Mouse (Mus musculus): ENCODE data around the gene Tmem86a. TPM values are rescaled to one million over a fixed set of nuclear protein-coding genes. Genes with fewer than 3 reads are reported as not detected.

Gene Tmem86a
- polyA plus RNA-seq, 1 experiment from 2014 or later: 31.9 TPM

DNA sequence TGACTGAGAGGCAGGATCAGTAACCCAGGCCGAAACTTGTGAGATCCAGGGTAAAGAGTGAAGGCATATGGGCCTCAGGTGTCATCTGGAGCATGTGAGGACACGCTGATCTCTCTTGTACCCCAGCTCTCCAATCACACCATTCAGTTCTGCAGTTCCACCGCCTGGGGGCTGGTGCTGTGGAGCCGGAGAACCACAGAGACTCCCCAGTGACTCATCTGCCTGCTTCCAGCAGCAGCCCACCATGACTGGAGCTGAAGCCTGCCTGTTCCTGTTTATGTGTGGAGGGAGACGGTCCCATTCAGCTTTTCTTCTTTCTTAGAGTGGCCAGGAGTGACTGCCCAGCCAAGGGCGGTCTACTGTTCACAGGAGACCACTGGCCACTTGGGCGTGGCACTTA lies 47.6 kb downstream of the Tmem86a start:
- peak; percentile 13; the same call in 1 of the 2 replicates for TF ChIP-seq CTCF (IDR thresholded peaks at IDR 0.05; ENCODE audit: low read depth)
- DNase-seq (no peak), ATAC-seq (ENCODE audit: insufficient read depth) (no peak)

GRCm38 (mm10) chr7:47099306-47099705 lies 48.9 kb downstream of the Tmem86a start:
- Histone ChIP-seq H3K36me3 (ENCODE audit: insufficient read depth) (no peaks in the 10 kb centered on the region), H3K4me2 (no peak overlapping the region), H3K27me3 (ENCODE audit: insufficient read depth, low read length) (no peaks in the 10 kb centered on the region), H3K4me3 (ENCODE audit: low read depth, low read length) (no peak overlapping the region), H3K27ac (ENCODE audit: low read depth) (no peak overlapping the region), H3K9me3 (ENCODE audit: low read depth, low read length) (no peaks in the 10 kb centered on the region), H3K4me1 (ENCODE audit: insufficient read depth) (no peaks in the 10 kb centered on the region), H3K9ac (no peak overlapping the region)
- WGBS: 82% methylated on average over 7 of the region's 7 CpGs
- no peak for TF ChIP-seq CTCF (IDR thresholded peaks at IDR 0.05; ENCODE audit: low read depth)
- DNase-seq (no peak), ATAC-seq (ENCODE audit: insufficient read depth) (no peak)

More for the DNA sequence above, 47.6 kb downstream of the Tmem86a start:
- Histone ChIP-seq H3K27ac (ENCODE audit: low read depth) (no peak overlapping the region), H3K36me3 (ENCODE audit: insufficient read depth) (no peaks in the 10 kb centered on the region), H3K9me3 (ENCODE audit: low read depth, low read length) (no peaks in the 10 kb centered on the region), H3K27me3 (ENCODE audit: insufficient read depth, low read length) (no peaks in the 10 kb centered on the region), H3K4me1 (ENCODE audit: insufficient read depth) (no peaks in the 10 kb centered on the region), H3K4me3 (ENCODE audit: low read depth, low read length) (no peak overlapping the region), H3K9ac (no peak overlapping the region), H3K4me2 (no peak overlapping the region)
- 56% methylated on average over 7 of the region's 7 CpGs for WGBS

- H3K4me3 ChIP-seq (ENCODE audit: low read depth, low read length): no peak overlapping the region
- 48% methylated on average over 6 of the region's 6 CpGs for WGBS
- ATAC-seq (ENCODE audit: insufficient read depth) (peak; percentile 50), DNase-seq (peak; percentile 56)
- H3K4me2 ChIP-seq: no peak overlapping the region
- no peaks in the 10 kb centered on the region for H3K27me3 ChIP-seq (ENCODE audit: insufficient read depth, low read length)
- no peak overlapping the region for H3K9ac ChIP-seq
- H3K36me3 ChIP-seq (ENCODE audit: insufficient read depth): no peaks in the 10 kb centered on the region
- no peak for TF ChIP-seq CTCF (IDR thresholded peaks at IDR 0.05; ENCODE audit: low read depth)
- H3K4me1 ChIP-seq (ENCODE audit: insufficient read depth): no peaks in the 10 kb centered on the region
- no peaks in the 10 kb centered on the region for H3K9me3 ChIP-seq (ENCODE audit: low read depth, low read length)
- peak overlapping the region; percentile 27; the same call in 1 of the 2 replicates for H3K27ac ChIP-seq (ENCODE audit: low read depth)
Observed at GRCm38 (mm10) chr7:47100615-47101014, 50.2 kb downstream of the Tmem86a start.

DNA sequence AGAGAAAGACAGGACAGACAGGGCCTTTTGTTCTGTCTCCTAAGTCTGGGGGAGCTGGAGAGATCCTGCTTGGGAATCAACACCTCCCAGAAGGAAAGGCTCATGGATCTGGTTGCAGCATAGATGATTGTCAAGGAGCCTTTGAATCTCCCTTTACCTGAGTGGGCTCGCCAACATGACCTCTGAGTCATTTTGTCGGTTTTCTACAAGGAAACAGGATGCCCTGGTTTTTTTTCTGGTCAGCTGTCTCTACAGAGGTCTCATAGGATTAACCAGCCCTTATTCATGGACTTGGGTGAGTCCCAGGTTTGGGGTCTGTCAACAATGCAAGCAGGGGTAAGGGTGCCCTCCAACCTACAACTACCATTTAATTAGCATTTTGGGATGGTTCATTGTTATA lies 52.6 kb downstream of the Tmem86a start:
- whole genome bisulfite sequencing: 59% methylated on average over 2 of the region's 2 CpGs
- DNase-seq: no peak
- Histone ChIP-seq H3K9ac (no peak overlapping the region), H3K4me2 (no peak overlapping the region), H3K27ac (ENCODE audit: low read depth) (no peak overlapping the region), H3K27me3 (ENCODE audit: insufficient read depth, low read length) (no peaks in the 10 kb centered on the region), H3K9me3 (ENCODE audit: low read depth, low read length) (no peaks in the 10 kb centered on the region), H3K4me1 (ENCODE audit: insufficient read depth) (no peaks in the 10 kb centered on the region), H3K4me3 (ENCODE audit: low read depth, low read length) (no peak overlapping the region), H3K36me3 (ENCODE audit: insufficient read depth) (no peaks in the 10 kb centered on the region)
- ATAC-seq (ENCODE audit: insufficient read depth): no peak
- TF ChIP-seq CTCF (IDR thresholded peaks at IDR 0.05; ENCODE audit: low read depth): no peak

- no peak overlapping the region for H3K27ac ChIP-seq (ENCODE audit: low read depth)
- no peak overlapping the region for H3K4me2 ChIP-seq
- H3K4me1 ChIP-seq (ENCODE audit: insufficient read depth): no peaks in the 10 kb centered on the region
- H3K4me3 ChIP-seq (ENCODE audit: low read depth, low read length): no peak overlapping the region
- no peaks in the 10 kb centered on the region for H3K36me3 ChIP-seq (ENCODE audit: insufficient read depth)
- no peaks in the 10 kb centered on the region for H3K9me3 ChIP-seq (ENCODE audit: low read depth, low read length)
- WGBS: 60% methylated on average over 1 of the region's 1 CpGs
- no peak for TF ChIP-seq CTCF (IDR thresholded peaks at IDR 0.05; ENCODE audit: low read depth)
- no peak for ATAC-seq (ENCODE audit: insufficient read depth)
- H3K27me3 ChIP-seq (ENCODE audit: insufficient read depth, low read length): no peaks in the 10 kb centered on the region
- peak; percentile 32 for DNase-seq
- no peak overlapping the region for H3K9ac ChIP-seq
Observed at GRCm38 (mm10) chr7:47103671-47104414, 53.4 kb downstream of the Tmem86a start.

Small RNA genes within 50 kb of the gene (microRNA-seq; reads per million reads assigned to microRNA genes)
- not detected for gene Mir7056 (ENCODE audit: borderline number of aligned reads)

Other genes starting within 250 kb of the Tmem86a start
- 1,903 and 1,950 TPM in 2 replicates for gene Ldha, start 209.1 kb upstream of the Tmem86a start, polyA plus RNA-seq (2014; fragmentation: Nextera tagmentation; extraction: Ambion mirVana)
- 0.13 TPM in 1 of 2 replicates, not detected in the other for gene Ldhc, start 189.4 kb upstream of the Tmem86a start, polyA plus RNA-seq (2014; fragmentation: Nextera tagmentation; extraction: Ambion mirVana)
- 176 and 180 TPM in 2 replicates for gene Tsg101, start 130.6 kb upstream of the Tmem86a start, polyA plus RNA-seq (2014; fragmentation: Nextera tagmentation; extraction: Ambion mirVana)
- 14.9 TPM in 2 replicates for gene Uevld, start 92.1 kb upstream of the Tmem86a start, polyA plus RNA-seq (2014; fragmentation: Nextera tagmentation; extraction: Ambion mirVana)
- not detected in 2 replicates for gene Gm9999, start 67.0 kb upstream of the Tmem86a start, polyA plus RNA-seq (2014; fragmentation: Nextera tagmentation; extraction: Ambion mirVana)
- 23.6 and 23.8 TPM in 2 replicates for gene Spty2d1, start 42.2 kb upstream of the Tmem86a start, polyA plus RNA-seq (2014; fragmentation: Nextera tagmentation; extraction: Ambion mirVana)
- gene Ptpn5, start 83.1 kb downstream of the Tmem86a start, polyA plus RNA-seq (2014; fragmentation: Nextera tagmentation; extraction: Ambion mirVana): 6.9 and 7.0 TPM in 2 replicates
- gene Mrgpra6, start 154.3 kb downstream of the Tmem86a start, polyA plus RNA-seq (2014; fragmentation: Nextera tagmentation; extraction: Ambion mirVana): not detected in 2 replicates
- 0.28 TPM in 1 of 2 replicates, not detected in the other for gene Mrgpra9, start 202.2 kb downstream of the Tmem86a start, polyA plus RNA-seq (2014; fragmentation: Nextera tagmentation; extraction: Ambion mirVana)

All from lung, embryonic 14.5 days (tissue).